Mouse (Mus musculus) hindbrain, postnatal 0 days (tissue): ENCODE data around the gene Clcf1. TPM values are rescaled to one million over a fixed set of nuclear protein-coding genes. Genes with fewer than 3 reads are reported as not detected.

Experiments
- ATAC-seq: fragments of 200-750 bp; cut with Nextera tagmentation; 2 replicates; pipeline ENCODE4 v1.8.0; 2017; ENCODE audit warnings: mild to moderate bottlenecking, moderate TSS enrichment, moderate library complexity
- DNase-seq: peaks from one replicate; pipeline ENCODE4 v3.0.0-alpha.2; 2015; ENCODE audit warnings: low spot score
- H3K27ac ChIP-seq: fragments of 300-500 bp; sonication (generic); 2 replicates; pipeline ENCODE4 v1.5.1; 2014; ENCODE audit warnings: mild to moderate bottlenecking
- H3K27me3 ChIP-seq: fragments of 300-500 bp; sonication (generic); 2 replicates; pipeline ENCODE4 v1.6.1; 2014; ENCODE audit warnings: low read length, mixed read lengths; ENCODE audit not compliant: insufficient read depth
- H3K36me3 ChIP-seq: fragments of 300-500 bp; sonication (generic); 2 replicates; pipeline ENCODE4 v1.6.1; 2014; ENCODE audit warnings: low read length, mixed read lengths; ENCODE audit not compliant: insufficient read depth
- H3K4me1 ChIP-seq: fragments of 300-500 bp; sonication (generic); 2 replicates; pipeline ENCODE4 v1.6.1; 2014; ENCODE audit warnings: antibody characterized with exemption, low read length, mixed read lengths; ENCODE audit not compliant: insufficient read depth
- H3K4me2 ChIP-seq: fragments of 300-500 bp; sonication (generic); 2 replicates; pipeline ENCODE4 v1.6.1; 2014; ENCODE audit warnings: low read depth, mild to moderate bottlenecking, low read length, moderate library complexity, mixed read lengths
- H3K4me3 ChIP-seq: fragments of 300-500 bp; sonication (generic); 2 replicates; pipeline ENCODE4 v1.5.1; 2014; ENCODE audit warnings: low read length
- H3K9ac ChIP-seq: fragments of 300-500 bp; sonication (generic); replicated peaks from 2 replicates; pipeline ENCODE4 v1.6.1; 2014; ENCODE audit warnings: mild to moderate bottlenecking, low read length, moderate library complexity, mixed read lengths
- H3K9me3 ChIP-seq: fragments of 300-500 bp; sonication (generic); 2 replicates; pipeline ENCODE4 v1.6.1; 2016; ENCODE audit warnings: low read length, mixed read lengths
- CTCF ChIP-seq: IDR thresholded peaks from 2 replicates; pipeline ENCODE4 v1.5.1; 2016; ENCODE audit warnings: antibody characterized with exemption, control low read depth, low read depth
- WGBS: fragments of 180-500 bp; shearing (Covaris S2); extraction: QIAGEN DNeasy Blood & Tissue Kit; methylation state at CpG from one replicate; pipeline ENCODE4 v1.1.7; 2014; 5-methylcytosine and 5-hydroxymethylcytosine counted together
- polyA plus RNA-seq: library from polyadenylated mRNA; unstranded; fragments of >200 nt; fragmentation: Nextera tagmentation; extraction: Ambion mirVana; gene quantifications from 2 replicates; pipeline ENCODE4 v1.2.1, GENCODE M21; 2015
- total RNA-seq: library from RNA; depleted of rRNA; stranded (reverse); fragments of >200 nt; gene quantifications from 2 replicates; pipeline ENCODE4 v1.2.3, GENCODE M21; 2014

Gene Clcf1
- total and polyA plus RNA-seq, 2 experiments from 2014 or later = 0.42 to 0.83 TPM

- H3K9ac ChIP-seq = no peak overlapping the region
- H3K27me3 ChIP-seq = no peaks in the 10 kb centered on the region
- H3K36me3 ChIP-seq = no peaks in the 10 kb centered on the region
- H3K4me1 ChIP-seq = peaks cover 16% of the 10 kb centered on the region
- ATAC-seq (no peak), DNase-seq (no peak)
- no peak overlapping the region for H3K27ac ChIP-seq
- TF ChIP-seq CTCF = no peak
- no peaks in the 10 kb centered on the region for H3K9me3 ChIP-seq
- 47% methylated on average over 13 of the region's 13 CpGs for WGBS
- H3K4me2 ChIP-seq = no peak overlapping the region
- no peak overlapping the region for H3K4me3 ChIP-seq
Observed at GRCm38 (mm10) chr19:4171393-4172290, 42.4 kb upstream of the Clcf1 start.

- DNase-seq = no peak
- H3K9me3 ChIP-seq = no peaks in the 10 kb centered on the region
- WGBS = 62% methylated on average over 11 of the region's 11 CpGs
- H3K4me3 ChIP-seq = no peak overlapping the region
- H3K9ac ChIP-seq = no peak overlapping the region
- H3K36me3 ChIP-seq = no peaks in the 10 kb centered on the region
- H3K4me2 ChIP-seq = no peak overlapping the region
- no peak overlapping the region for H3K27ac ChIP-seq
- H3K4me1 ChIP-seq = peaks cover 16% of the 10 kb centered on the region
- H3K27me3 ChIP-seq = no peaks in the 10 kb centered on the region
- ATAC-seq = no peak
- no peak for TF ChIP-seq CTCF
Observed at GRCm38 (mm10) chr19:4172925-4173324, 41.1 kb upstream of the Clcf1 start.

GRCm38 (mm10) chr19:4175368-4175947 lies 38.6 kb upstream of the Clcf1 start, which contains the start of gene Carns1:
Gene Carns1 (minus strand): TSS chr19:4175479.
- H3K4me3 ChIP-seq = no peak within 1 kb of the TSS
- no peak for TF ChIP-seq CTCF
- peaks cover 10% of the 10 kb centered on the region; the same call in 1 of the 2 replicates for H3K4me1 ChIP-seq
- no peak for DNase-seq
- ATAC-seq = peak; percentile 39; the same call in 1 of the 2 replicates
- 13% methylated on average over 11 of the region's 11 CpGs for WGBS
- H3K4me2 ChIP-seq = peak within 1 kb of the TSS; percentile 24
- H3K36me3 ChIP-seq = no peaks in the 10 kb centered on the region
- H3K9me3 ChIP-seq = no peaks in the 10 kb centered on the region
- H3K27ac ChIP-seq = no peak within 1 kb of the TSS
- H3K27me3 ChIP-seq = no peaks in the 10 kb centered on the region
- H3K9ac ChIP-seq = no peak within 1 kb of the TSS

GRCm38 (mm10) chr19:4180411-4180810 lies 33.6 kb upstream of the Clcf1 start:
- H3K4me3 ChIP-seq = no peak overlapping the region
- H3K9ac ChIP-seq = no peak overlapping the region
- DNase-seq = no peak
- no peak overlapping the region for H3K27ac ChIP-seq
- H3K4me2 ChIP-seq = no peak overlapping the region
- ATAC-seq = no peak
- peaks cover 14% of the 10 kb centered on the region for H3K4me1 ChIP-seq
- H3K9me3 ChIP-seq = no peaks in the 10 kb centered on the region
- 88% methylated on average over 7 of the region's 7 CpGs for WGBS
- TF ChIP-seq CTCF = no peak
- H3K27me3 ChIP-seq = no peaks in the 10 kb centered on the region
- no peaks in the 10 kb centered on the region for H3K36me3 ChIP-seq

- Histone ChIP-seq H3K36me3 (no peaks in the 10 kb centered on the region), H3K4me2 (no peak overlapping the region), H3K4me1 (peaks cover 7% of the 10 kb centered on the region; the same call in 1 of the 2 replicates), H3K9me3 (no peaks in the 10 kb centered on the region), H3K9ac (no peak overlapping the region), H3K4me3 (no peak overlapping the region), H3K27ac (peak overlapping the region; percentile 20; the same call in 1 of the 2 replicates), H3K27me3 (no peaks in the 10 kb centered on the region)
- no peak for TF ChIP-seq CTCF
- 49% methylated on average over 3 of the region's 3 CpGs for WGBS
- DNase-seq (peak; percentile 75), ATAC-seq (peak; percentile 56; the same call in 1 of the 2 replicates)
Observed at GRCm38 (mm10) chr19:4181892-4182291, 32.1 kb upstream of the Clcf1 start.

- 66% methylated on average over 2 of the region's 2 CpGs for WGBS
- Histone ChIP-seq H3K36me3 (no peaks in the 10 kb centered on the region), H3K4me2 (no peak overlapping the region), H3K9ac (no peak overlapping the region), H3K27me3 (no peaks in the 10 kb centered on the region), H3K4me1 (peaks cover 7% of the 10 kb centered on the region; the same call in 1 of the 2 replicates), H3K27ac (no peak overlapping the region), H3K4me3 (no peak overlapping the region), H3K9me3 (no peaks in the 10 kb centered on the region)
- ATAC-seq = peak; percentile 50; the same call in 1 of the 2 replicates
- no peak for DNase-seq
- TF ChIP-seq CTCF = no peak
Observed at GRCm38 (mm10) chr19:4183689-4184088, 30.3 kb upstream of the Clcf1 start.
